Mouse (Mus musculus) G1E (cell line): ENCODE results near the gene Rab11fip5. TPM values are rescaled to one million over a fixed set of nuclear protein-coding genes. Genes with fewer than 3 reads are reported as not detected.

Experiments
- ATAC-seq: 2 replicates; pipeline ENCODE4 v1.8.0; 2016; ENCODE audit warnings: mild to moderate bottlenecking; ENCODE audit not compliant: insufficient number of reproducible peaks, poor library complexity, low FRiP score, severe bottlenecking; ENCODE audit errors: extremely low read depth
- DNase-seq: peaks from one replicate; pipeline ENCODE4 v3.0.0; 2012; ENCODE audit warnings: low spot score
- H3K27me3 ChIP-seq: 2 replicates; pipeline ENCODE4 v1.6.1; 2012; ENCODE audit warnings: mild to moderate bottlenecking, low read length, inconsistent platforms; ENCODE audit not compliant: insufficient read depth
- H3K36me3 ChIP-seq: replicated peaks from 2 replicates; pipeline ENCODE3; 2012; ENCODE audit warnings: mild to moderate bottlenecking, inconsistent platforms
- H3K4me1 ChIP-seq: 2 replicates; pipeline ENCODE4 v1.6.1; 2012; ENCODE audit warnings: low read depth, low read length, inconsistent platforms, mixed read lengths; ENCODE audit not compliant: insufficient read depth
- H3K4me3 ChIP-seq: 2 replicates; pipeline ENCODE4 v1.5.1; 2012; ENCODE audit warnings: low read depth, mild to moderate bottlenecking, inconsistent platforms, low read length, moderate library complexity, mixed read lengths
- H3K9me3 ChIP-seq: replicated peaks from 2 replicates; pipeline ENCODE4 v1.6.1; 2012; ENCODE audit warnings: inconsistent platforms
- CTCF ChIP-seq: IDR thresholded peaks from 2 replicates; pipeline ENCODE4 v1.5.1; 2012; ENCODE audit warnings: low read depth, low read length, inconsistent platforms, mixed read lengths
- GATA1 ChIP-seq: IDR thresholded peaks from 2 replicates; pipeline ENCODE4 v1.6.1; 2012; ENCODE audit warnings: borderline replicate concordance, low read length, inconsistent platforms, mixed read lengths
- GATA2 ChIP-seq: IDR thresholded peaks from 2 replicates; pipeline ENCODE4 v1.6.1; 2012; ENCODE audit warnings: low read depth, low read length, inconsistent platforms, borderline replicate concordance
- POLR2AphosphoS5 ChIP-seq: IDR thresholded peaks from 2 replicates; pipeline ENCODE4 v1.6.1; 2012; ENCODE audit warnings: low read depth, low read length, inconsistent platforms; ENCODE audit not compliant: insufficient replicate concordance
- TAL1 ChIP-seq: conservative IDR thresholded peaks from 2 replicates; pipeline ENCODE4 v1.6.1; 2012; ENCODE audit warnings: low read depth, low read length, inconsistent platforms, mixed read lengths
- polyA plus RNA-seq: library from polyadenylated mRNA; stranded (reverse); fragments of >175 nt; gene quantifications from 2 replicates; pipeline ENCODE4 v1.2.3, GENCODE M21; 2012
- total RNA-seq, 2 experiments: library from RNA; stranded (forward) in 1 of 2; stranded (reverse) in 1 of 2; fragments of 200-1000 nt in 1 of 2; fragments of >200 nt in 1 of 2; fragmentation: Nextera tagmentation in 1 of 2; gene quantifications; 2 replicates each; pipeline ENCODE4 v1.2.3; 2014 to 2017

Rab11fip5 gene
- total and polyA plus RNA-seq, 3 experiments, result 0.27 TPM; not detected in 2

GRCm38 (mm10) chr6:85295384-85296167 lies 78.9 kb downstream of the Rab11fip5 start:
- H3K36me3 ChIP-seq, result no peaks in the 10 kb centered on the region
- no peak overlapping the region for H3K4me3 ChIP-seq
- TF ChIP-seq GATA1, result no peak
- TF ChIP-seq TAL1, result no peak
- TF ChIP-seq GATA2, result no peak
- TF ChIP-seq CTCF, result no peak
- TF ChIP-seq POLR2AphosphoS5, result no peak
- H3K27me3 ChIP-seq, result peaks cover 2% of the 10 kb centered on the region; the same call in 1 of the 2 replicates
- no peaks in the 10 kb centered on the region for H3K9me3 ChIP-seq
- H3K4me1 ChIP-seq, result no peaks in the 10 kb centered on the region
- DNase-seq (no peak), ATAC-seq (no peak)

- TF ChIP-seq GATA1 (no peak), CTCF (no peak), POLR2AphosphoS5 (no peak), GATA2 (no peak), TAL1 (no peak)
- no peak overlapping the region for H3K4me3 ChIP-seq
- H3K9me3 ChIP-seq, result no peaks in the 10 kb centered on the region
- ATAC-seq (no peak), DNase-seq (no peak)
- H3K27me3 ChIP-seq, result peaks cover 2% of the 10 kb centered on the region; the same call in 1 of the 2 replicates
- no peaks in the 10 kb centered on the region for H3K36me3 ChIP-seq
- H3K4me1 ChIP-seq, result no peaks in the 10 kb centered on the region
These were observed 80.4 kb downstream of the Rab11fip5 start for GRCm38 (mm10) chr6:85294004-85294379.

GRCm38 (mm10) chr6:85293255-85294003 lies 81.0 kb downstream of the Rab11fip5 start:
- DNase-seq, result no peak
- Histone ChIP-seq H3K4me3 (no peak overlapping the region), H3K36me3 (no peaks in the 10 kb centered on the region), H3K27me3 (peaks cover 2% of the 10 kb centered on the region; the same call in 1 of the 2 replicates), H3K4me1 (no peaks in the 10 kb centered on the region), H3K9me3 (no peaks in the 10 kb centered on the region)
- no peak for ATAC-seq
- TF ChIP-seq GATA2, result no peak

- DNase-seq (no peak), ATAC-seq (no peak)
- H3K4me1 ChIP-seq, result no peaks in the 10 kb centered on the region
- peaks cover 7% of the 10 kb centered on the region; the same call in 1 of the 2 replicates for H3K27me3 ChIP-seq
- no peak overlapping the region for H3K4me3 ChIP-seq
- H3K9me3 ChIP-seq, result no peaks in the 10 kb centered on the region
- H3K36me3 ChIP-seq, result no peaks in the 10 kb centered on the region
- TF ChIP-seq POLR2AphosphoS5, result no peak
These were observed 83.3 kb downstream of the Rab11fip5 start for GRCm38 (mm10) chr6:85290869-85291824.

GRCm38 (mm10) chr6:85288193-85288857 lies 86.1 kb downstream of the Rab11fip5 start:
- no peak for ATAC-seq
- DNase-seq, result no peak

More at GRCm38 (mm10) chr6:85288193-85288857, 86.1 kb downstream of the Rab11fip5 start:
- no peak for TF ChIP-seq TAL1
- no peak for TF ChIP-seq CTCF
- no peak for TF ChIP-seq GATA2
- TF ChIP-seq GATA1, result no peak
- no peak for TF ChIP-seq POLR2AphosphoS5
- Histone ChIP-seq H3K36me3 (no peaks in the 10 kb centered on the region), H3K27me3 (peaks cover 7% of the 10 kb centered on the region; the same call in 1 of the 2 replicates), H3K4me3 (no peak overlapping the region), H3K9me3 (no peaks in the 10 kb centered on the region), H3K4me1 (no peaks in the 10 kb centered on the region)
